Mouse (Mus musculus): ENCODE results near the gene Zfp973.
"Not testable (repeated sequence)": the region's sequence is repeated elsewhere in the genome, so short reads cannot be mapped to it uniquely, and the experiment has no call there.

Zfp973 gene

DNA sequence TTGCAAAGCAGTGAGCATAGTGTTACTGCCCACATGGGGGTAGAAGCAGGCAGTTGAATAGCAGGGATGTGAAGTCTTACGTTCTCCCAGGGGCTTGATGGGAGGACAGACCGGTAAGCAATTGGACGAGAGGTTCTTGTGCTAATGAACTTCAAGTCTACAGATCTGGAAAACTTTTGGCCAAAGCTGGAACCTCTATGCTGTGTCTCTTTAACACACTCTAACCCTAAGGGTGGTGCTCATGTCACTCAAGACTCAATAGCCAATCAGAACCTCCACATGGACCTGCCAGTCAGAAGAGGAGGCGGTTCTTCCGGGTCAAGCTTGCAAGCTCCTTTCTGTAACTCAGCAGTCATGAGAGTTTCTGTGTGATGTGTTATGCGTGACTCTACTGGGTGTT lies at the start of gene Zfp973:
TSS of gene Zfp973 (plus strand) at position 301 of the 400 bp plus-strand sequence.
- not testable (repeated sequence) for DNase-seq (ENCODE audit: inconsistent ontology term)

DNA sequence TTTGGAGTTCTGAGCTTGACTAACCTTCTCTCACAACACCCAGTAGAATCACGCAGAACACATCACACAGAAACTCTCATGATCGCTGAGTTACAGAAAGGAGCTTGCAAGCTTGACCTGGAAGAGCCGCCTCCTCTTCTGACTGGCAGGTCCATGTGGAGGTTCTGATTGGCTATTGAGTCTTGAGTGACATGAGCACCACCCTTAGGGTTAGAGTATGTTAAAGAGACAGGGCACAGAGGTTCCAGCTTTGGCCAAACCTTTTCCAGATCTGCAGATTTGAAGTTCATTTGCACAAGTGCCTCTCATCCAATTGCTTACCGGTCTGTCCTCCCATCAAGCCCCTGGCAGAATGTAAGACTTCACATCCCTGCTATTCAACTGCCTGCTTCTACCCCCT lies 34.1 kb upstream of the Zfp973 start, which contains the start of gene Gm14308:
TSS of gene Gm14308 (minus strand) at position 101 of the 400 bp plus-strand sequence.
- DNase-seq (ENCODE audit: inconsistent ontology term), result not testable (repeated sequence)

DNA sequence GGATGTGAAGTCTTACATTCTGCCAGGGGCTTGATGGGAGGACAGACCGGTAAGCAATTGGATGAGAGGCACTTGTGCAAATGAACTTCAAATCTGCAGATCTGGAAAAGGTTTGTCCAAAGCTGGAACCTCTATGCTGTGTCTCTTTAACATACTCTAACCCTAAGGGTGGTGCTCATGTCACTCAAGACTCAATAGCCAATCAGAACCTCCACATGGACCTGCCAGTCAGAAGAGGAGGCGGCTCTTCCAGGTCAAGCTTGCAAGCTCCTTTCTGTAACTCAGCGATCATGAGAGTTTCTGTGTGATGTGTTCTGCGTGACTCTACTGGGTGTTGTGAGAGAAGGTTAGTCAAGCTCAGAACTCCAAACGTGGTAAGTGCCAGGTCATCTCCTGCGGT lies 37.7 kb downstream of the Zfp973 start, which contains the start of gene Gm14305:
TSS of gene Gm14305 (plus strand) at position 278 of the 400 bp plus-strand sequence.
- not testable (repeated sequence) for DNase-seq (ENCODE audit: inconsistent ontology term)
